Mouse (Mus musculus) hindbrain, embryonic 14.5 days (tissue): ENCODE data around the gene Mamdc2. TPM values are rescaled to one million over a fixed set of nuclear protein-coding genes. Genes with fewer than 3 reads are reported as not detected.

Experiments used
- ATAC-seq: fragments of 200-750 bp; cut with Nextera tagmentation; 2 replicates; pipeline ENCODE4 v1.8.0; 2017; ENCODE audit warnings: moderate number of reproducible peaks, mild to moderate bottlenecking, moderate TSS enrichment, moderate library complexity; ENCODE audit not compliant: low FRiP score
- DNase-seq: peaks from one replicate; pipeline ENCODE4 v3.0.0-alpha.2; 2015; ENCODE audit warnings: low spot score
- H3K27ac ChIP-seq: fragments of 300-500 bp; sonication (generic); 2 replicates; pipeline ENCODE4 v1.5.1; 2014; ENCODE audit warnings: mild to moderate bottlenecking, moderate library complexity
- H3K27me3 ChIP-seq: fragments of 300-500 bp; sonication (generic); 2 replicates; pipeline ENCODE4 v1.6.1; 2014; ENCODE audit warnings: mild to moderate bottlenecking, low read length, mixed read lengths; ENCODE audit not compliant: control insufficient read depth, insufficient read depth
- H3K36me3 ChIP-seq: fragments of 300-500 bp; sonication (generic); replicated peaks from 2 replicates; pipeline ENCODE4 v1.6.1; 2014; ENCODE audit not compliant: control insufficient read depth, insufficient read depth
- H3K4me1 ChIP-seq: fragments of 300-500 bp; sonication (generic); replicated peaks from 2 replicates; pipeline ENCODE4 v1.6.1; 2014; ENCODE audit warnings: antibody characterized with exemption, low read length, mixed read lengths; ENCODE audit not compliant: control insufficient read depth, insufficient read depth
- H3K4me2 ChIP-seq: fragments of 300-500 bp; sonication (generic); replicated peaks from 2 replicates; pipeline ENCODE4 v1.6.1; 2014; ENCODE audit warnings: mild to moderate bottlenecking, moderate library complexity
- H3K4me3 ChIP-seq: fragments of 300-500 bp; sonication (generic); replicated peaks from 2 replicates; pipeline ENCODE4 v1.5.1; 2014; ENCODE audit warnings: mild to moderate bottlenecking, low read length
- H3K9ac ChIP-seq: fragments of 300-500 bp; sonication (generic); 2 replicates; pipeline ENCODE4 v1.6.1; 2014
- H3K9me3 ChIP-seq: fragments of 300-500 bp; sonication (generic); 2 replicates; pipeline ENCODE4 v1.6.1; 2016; ENCODE audit warnings: low read length; ENCODE audit not compliant: control insufficient read depth
- WGBS: fragments of 180-500 bp; shearing (Covaris S2); extraction: QIAGEN DNeasy Blood & Tissue Kit; methylation state at CpG from one replicate; pipeline ENCODE4 v1.1.7; 2014; 5-methylcytosine and 5-hydroxymethylcytosine counted together
- polyA plus RNA-seq: library from polyadenylated mRNA; unstranded; fragments of >200 nt; fragmentation: Nextera tagmentation; extraction: Ambion mirVana; gene quantifications from 2 replicates; pipeline ENCODE4 v1.2.1, GENCODE M21; 2014

The Mamdc2 gene
- polyA plus RNA-seq, 1 experiment from 2014 or later: 1.8 TPM

DNA sequence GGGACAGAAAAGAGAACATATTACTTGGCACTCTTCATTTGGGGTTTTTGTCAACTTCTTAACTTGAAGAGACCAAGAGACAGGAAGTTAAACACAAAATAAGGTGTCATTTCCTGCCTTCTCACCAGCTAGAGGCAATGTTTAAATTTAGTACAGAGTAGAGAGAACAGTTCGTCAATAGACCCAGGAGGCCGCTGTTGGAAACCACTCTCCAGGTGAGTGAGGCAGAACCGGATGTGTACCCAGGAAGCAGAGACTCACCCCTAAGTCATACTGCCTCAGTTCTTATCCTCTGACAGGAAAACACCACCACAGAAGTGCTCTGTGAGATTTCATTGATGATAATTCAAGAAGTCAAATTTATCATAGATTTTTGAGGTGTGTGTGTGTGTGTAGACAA is 125.1 kb downstream of the Mamdc2 start:
- Histone ChIP-seq H3K4me3 (no peak overlapping the region), H3K27me3 (no peaks in the 10 kb centered on the region), H3K36me3 (no peaks in the 10 kb centered on the region), H3K4me2 (no peak overlapping the region), H3K27ac (no peak overlapping the region), H3K4me1 (no peaks in the 10 kb centered on the region), H3K9ac (no peak overlapping the region), H3K9me3 (no peaks in the 10 kb centered on the region)
- ATAC-seq: no peak
- WGBS: 90% methylated on average over 3 of the region's 3 CpGs
- no peak for DNase-seq

DNA sequence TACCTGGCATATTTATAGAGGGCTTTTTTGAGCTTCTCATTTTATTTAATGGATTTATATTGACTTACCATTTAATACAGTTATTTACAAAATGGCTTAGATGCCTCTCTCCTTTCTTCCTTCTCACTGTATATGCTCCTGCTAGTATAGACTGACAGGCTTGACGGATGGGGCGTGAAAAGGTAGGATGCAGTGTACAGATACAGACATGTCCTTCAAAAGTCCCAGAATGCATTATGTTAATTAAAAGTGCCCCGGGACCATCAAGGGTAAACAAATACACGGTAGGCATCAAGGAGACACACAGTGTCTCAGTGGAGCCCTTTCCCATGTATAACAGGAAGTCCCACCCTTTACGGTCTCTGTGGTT is 130.3 kb downstream of the Mamdc2 start:
- ATAC-seq (no peak), DNase-seq (no peak)
- no peak overlapping the region for H3K4me3 ChIP-seq
- 0 out of 2 replicates have a peak overlapping the region, but pooled peaks have one; percentile 3 for H3K27ac ChIP-seq
- no peak overlapping the region for H3K9ac ChIP-seq
- no peaks in the 10 kb centered on the region for H3K27me3 ChIP-seq
- no peak overlapping the region for H3K4me2 ChIP-seq
- no peaks in the 10 kb centered on the region for H3K9me3 ChIP-seq
- 72% methylated on average over 5 of the region's 5 CpGs for WGBS
- no peaks in the 10 kb centered on the region for H3K36me3 ChIP-seq
- no peaks in the 10 kb centered on the region for H3K4me1 ChIP-seq

DNA sequence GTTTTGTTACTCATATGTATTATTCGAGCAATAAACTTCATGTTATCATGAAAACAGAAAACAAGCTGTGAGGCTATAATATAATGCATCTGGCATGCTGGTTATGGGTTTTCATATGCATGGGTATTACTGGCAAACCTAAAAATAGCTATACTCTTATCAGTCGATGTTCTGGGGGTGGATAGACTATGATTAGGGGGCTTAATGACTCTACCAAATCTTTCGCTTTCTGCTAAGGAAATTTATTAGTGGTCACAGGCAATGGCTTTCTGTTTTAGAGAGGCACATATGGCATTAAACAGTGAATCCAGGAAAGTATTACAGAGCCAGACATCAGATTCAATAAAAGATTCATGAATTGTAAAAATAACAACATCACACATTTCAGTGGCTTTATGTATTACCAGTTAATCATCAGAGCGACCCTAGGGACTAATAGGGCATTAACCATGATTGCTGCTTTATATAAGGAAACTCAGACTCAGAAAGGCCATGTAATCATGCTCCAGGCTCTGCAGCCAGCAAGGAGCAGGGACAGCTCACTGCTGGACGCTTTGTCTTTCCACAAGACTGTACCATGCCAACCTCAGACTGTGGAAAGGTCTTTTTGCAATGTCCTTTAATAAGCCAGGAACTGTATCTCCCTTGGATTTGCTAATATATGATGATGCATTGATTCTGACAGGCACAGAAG is 130.8 kb downstream of the Mamdc2 start:
- Histone ChIP-seq H3K4me2 (no peak overlapping the region), H3K27me3 (no peaks in the 10 kb centered on the region), H3K9me3 (no peaks in the 10 kb centered on the region), H3K4me3 (no peak overlapping the region), H3K36me3 (no peaks in the 10 kb centered on the region), H3K9ac (no peak overlapping the region), H3K4me1 (no peaks in the 10 kb centered on the region), H3K27ac (0 out of 2 replicates have a peak overlapping the region, but pooled peaks have one; percentile 3)
- 68% methylated on average over 5 of the region's 5 CpGs for WGBS
- no peak for ATAC-seq
- no peak for DNase-seq

DNA sequence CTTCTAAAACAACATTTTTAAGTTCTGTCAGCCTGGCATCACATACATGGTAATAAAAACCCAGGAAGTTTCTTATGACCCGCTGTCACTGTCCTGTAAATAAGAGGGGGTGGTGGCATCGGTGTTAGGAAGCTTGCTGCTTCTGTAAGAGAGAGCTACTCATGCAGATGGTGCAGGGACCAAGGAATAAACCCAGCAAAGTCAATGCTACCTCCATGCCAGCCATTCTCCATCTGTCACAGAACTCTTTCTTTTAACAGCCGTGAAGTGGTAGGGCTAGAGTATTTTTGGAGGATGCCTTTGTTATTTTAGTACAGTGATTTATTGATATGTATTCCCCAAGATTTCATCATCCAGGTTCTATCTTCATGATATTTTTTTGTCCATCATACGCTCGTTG is 131.4 kb downstream of the Mamdc2 start:
- no peaks in the 10 kb centered on the region for H3K27me3 ChIP-seq
- no peak overlapping the region for H3K9ac ChIP-seq
- no peaks in the 10 kb centered on the region for H3K36me3 ChIP-seq
- DNase-seq (no peak), ATAC-seq (no peak)
- H3K27ac ChIP-seq: no peak overlapping the region
- H3K4me2 ChIP-seq: no peak overlapping the region
- no peaks in the 10 kb centered on the region for H3K4me1 ChIP-seq
- no peak overlapping the region for H3K4me3 ChIP-seq
- 88% methylated on average over 5 of the region's 5 CpGs for whole genome bisulfite sequencing
- H3K9me3 ChIP-seq: no peaks in the 10 kb centered on the region

DNA sequence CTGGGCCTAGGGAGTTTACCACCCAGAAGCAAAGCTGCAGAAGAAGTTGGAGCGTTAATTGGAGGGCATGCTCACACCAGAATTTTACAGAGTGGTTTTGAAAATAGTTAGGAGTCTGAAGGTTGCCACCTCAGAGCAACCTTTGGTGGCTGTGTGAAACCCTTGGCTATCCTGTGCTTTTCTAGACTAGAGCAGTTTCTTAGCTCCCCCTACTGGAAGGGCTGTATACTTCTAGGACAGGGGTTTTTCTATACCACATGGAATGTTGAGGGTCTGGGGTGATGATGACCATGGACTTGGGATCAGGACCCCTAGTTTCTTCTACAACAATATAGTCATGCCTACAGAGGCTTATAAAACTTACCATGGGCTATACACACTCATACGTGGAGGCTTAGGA is 138.3 kb downstream of the Mamdc2 start:
- Histone ChIP-seq H3K36me3 (no peaks in the 10 kb centered on the region), H3K27ac (no peak overlapping the region), H3K9ac (no peak overlapping the region), H3K9me3 (no peaks in the 10 kb centered on the region), H3K4me1 (no peaks in the 10 kb centered on the region), H3K4me2 (no peak overlapping the region), H3K27me3 (no peaks in the 10 kb centered on the region), H3K4me3 (no peak overlapping the region)
- no peak for DNase-seq
- ATAC-seq: no peak
- 88% methylated on average over 2 of the region's 2 CpGs for WGBS

- Histone ChIP-seq H3K27me3 (no peaks in the 10 kb centered on the region), H3K4me1 (no peaks in the 10 kb centered on the region), H3K4me2 (no peak overlapping the region), H3K9ac (no peak overlapping the region), H3K27ac (no peak overlapping the region), H3K9me3 (no peaks in the 10 kb centered on the region), H3K36me3 (no peaks in the 10 kb centered on the region), H3K4me3 (no peak overlapping the region)
- DNase-seq (no peak), ATAC-seq (no peak)
- 91% methylated on average over 7 of the region's 7 CpGs for WGBS
These were observed 141.6 kb downstream of the Mamdc2 start for GRCm38 (mm10) chr19:23306671-23307070.

DNA sequence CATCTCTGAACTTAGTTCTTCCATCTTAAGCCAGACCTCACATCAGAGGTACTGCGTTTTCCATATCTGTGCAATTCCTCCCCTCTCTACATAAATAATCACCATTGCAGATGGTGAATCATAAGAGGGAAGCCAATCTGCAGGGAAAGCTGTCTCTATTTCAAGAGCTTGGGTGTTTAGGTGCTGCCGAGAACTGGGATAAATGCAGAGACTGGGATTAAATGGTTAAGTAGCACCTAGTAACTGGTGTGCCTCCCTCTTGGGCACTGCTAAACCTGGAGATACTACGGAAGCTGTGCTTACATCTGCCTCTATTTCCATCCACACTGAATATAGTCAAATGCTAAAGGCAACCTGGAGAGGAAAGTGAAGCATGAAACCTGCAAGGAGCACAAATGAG is 148.3 kb downstream of the Mamdc2 start:
- no peak overlapping the region for H3K27ac ChIP-seq
- no peaks in the 10 kb centered on the region for H3K9me3 ChIP-seq
- no peaks in the 10 kb centered on the region for H3K4me1 ChIP-seq
- no peak overlapping the region for H3K4me3 ChIP-seq
- 93% methylated on average over 3 of the region's 3 CpGs for WGBS
- H3K27me3 ChIP-seq: no peaks in the 10 kb centered on the region
- DNase-seq (no peak), ATAC-seq (no peak)
- H3K4me2 ChIP-seq: no peak overlapping the region
- H3K36me3 ChIP-seq: no peaks in the 10 kb centered on the region
- H3K9ac ChIP-seq: no peak overlapping the region

GRCm38 (mm10) chr19:23298917-23299316 is 149.3 kb downstream of the Mamdc2 start:
- Histone ChIP-seq H3K27me3 (no peaks in the 10 kb centered on the region), H3K9me3 (no peaks in the 10 kb centered on the region), H3K36me3 (no peaks in the 10 kb centered on the region), H3K9ac (no peak overlapping the region), H3K4me2 (no peak overlapping the region), H3K27ac (no peak overlapping the region), H3K4me1 (no peaks in the 10 kb centered on the region), H3K4me3 (no peak overlapping the region)
- ATAC-seq: no peak
- WGBS: 88% methylated on average over 1 of the region's 1 CpGs
- no peak for DNase-seq

- Histone ChIP-seq H3K4me3 (no peak overlapping the region), H3K4me1 (no peaks in the 10 kb centered on the region), H3K9me3 (no peaks in the 10 kb centered on the region), H3K27ac (no peak overlapping the region), H3K4me2 (no peak overlapping the region), H3K36me3 (no peaks in the 10 kb centered on the region), H3K27me3 (no peaks in the 10 kb centered on the region), H3K9ac (no peak overlapping the region)
- DNase-seq (no peak), ATAC-seq (no peak)
These were observed 151.1 kb downstream of the Mamdc2 start for GRCm38 (mm10) chr19:23297191-23297590.

DNA sequence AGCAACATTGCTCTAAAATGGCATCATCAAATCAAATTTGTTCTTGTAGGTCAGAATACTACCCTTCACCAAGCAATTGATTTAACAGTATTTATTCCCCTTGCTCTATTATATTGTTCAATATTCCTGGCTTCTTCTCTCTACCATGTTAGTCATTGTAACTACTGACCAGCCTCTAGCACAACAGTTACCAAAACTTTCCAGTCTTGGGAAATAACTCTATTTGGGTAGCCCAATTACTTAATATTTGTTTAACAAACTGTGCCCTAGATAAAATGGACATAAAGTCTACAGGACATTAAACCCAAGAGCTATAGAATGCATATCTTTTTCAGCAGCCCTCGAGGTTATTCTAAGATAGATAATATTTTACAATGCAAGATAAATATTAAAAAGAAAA is 159.0 kb downstream of the Mamdc2 start:
- Histone ChIP-seq H3K4me2 (no peak overlapping the region), H3K4me3 (no peak overlapping the region), H3K9ac (no peak overlapping the region), H3K27me3 (no peaks in the 10 kb centered on the region), H3K4me1 (no peaks in the 10 kb centered on the region), H3K27ac (no peak overlapping the region), H3K9me3 (peaks cover 17% of the 10 kb centered on the region), H3K36me3 (no peaks in the 10 kb centered on the region)
- DNase-seq (no peak), ATAC-seq (no peak)
- WGBS: 86% methylated on average over 1 of the region's 1 CpGs
